Mouse (Mus musculus) telencephalon, adult 2 months (tissue): ENCODE measurements around the gene Olfr1262.
A peak's percentile ranks its signal among the peaks of the same experiment; 100 is the strongest.

Source experiments
- DNase-seq: peaks from one replicate; pipeline ENCODE4 v3.0.0-alpha.2; 2011; ENCODE audit warnings: low read depth, low spot score

Gene Olfr1262

GRCm38 (mm10) chr2:89999845-90000244, at the start of gene Olfr1262:
Gene Olfr1262 (plus strand): TSS chr2:90000145.
- no peak for DNase-seq

GRCm38 (mm10) chr2:89974184-89974583, 25.8 kb upstream of the Olfr1262 start, which contains the start of gene Olfr1260:
Gene Olfr1260 (plus strand): TSS chr2:89974340.
- DNase-seq: peak; percentile 24

GRCm38 (mm10) chr2:89977709-89978108, 22.2 kb upstream of the Olfr1262 start:
- DNase-seq: no peak

GRCm38 (mm10) chr2:89990921-89991320, 9.0 kb upstream of the Olfr1262 start, which contains the start of gene Olfr1261:
Gene Olfr1261 (plus strand): TSS chr2:89991221.
- no peak for DNase-seq

- no peak for DNase-seq
These were observed 11.9 kb downstream of the Olfr1262 start, which contains the start of gene Olfr1263 for GRCm38 (mm10) chr2:90011831-90012230. Gene Olfr1263 (plus strand): TSS chr2:90012131.

- DNase-seq: no peak
These were observed 25.5 kb downstream of the Olfr1262 start, which contains the start of gene Olfr1264 for GRCm38 (mm10) chr2:90025477-90025876. Gene Olfr1264 (minus strand): TSS chr2:90025577.

- no peak for DNase-seq
These were observed 35.1 kb downstream of the Olfr1262 start, which contains the start of gene Olfr1265 for GRCm38 (mm10) chr2:90035037-90035436. Gene Olfr1265 (plus strand): TSS chr2:90035337.
